Mouse (Mus musculus) heart, embryonic 13.5 days (tissue): ENCODE results near the gene Epb41. TPM values are rescaled to one million over a fixed set of nuclear protein-coding genes. Genes with fewer than 3 reads are reported as not detected.

ENCODE experiments used
- ATAC-seq: fragments of 200-750 bp; cut with Nextera tagmentation; 2 replicates; pipeline ENCODE4 v1.8.0; 2017; ENCODE audit warnings: moderate TSS enrichment; ENCODE audit not compliant: insufficient number of reproducible peaks, low FRiP score, low TSS enrichment; ENCODE audit errors: extremely low read depth
- H3K27ac ChIP-seq: fragments of 300-500 bp; sonication (generic); replicated peaks from 2 replicates; pipeline ENCODE4 v1.5.1; 2015; ENCODE audit warnings: moderate library complexity, mild to moderate bottlenecking, inconsistent platforms
- H3K27me3 ChIP-seq: fragments of 300-500 bp; sonication (generic); replicated peaks from 2 replicates; pipeline ENCODE4 v1.6.1; 2015; ENCODE audit warnings: mild to moderate bottlenecking, inconsistent platforms
- H3K36me3 ChIP-seq: fragments of 300-500 bp; sonication (generic); 2 replicates; pipeline ENCODE4 v1.6.1; 2015; ENCODE audit warnings: mild to moderate bottlenecking, inconsistent platforms
- H3K4me1 ChIP-seq: fragments of 300-500 bp; sonication (generic); 2 replicates; pipeline ENCODE4 v1.6.1; 2015; ENCODE audit warnings: inconsistent platforms
- H3K4me2 ChIP-seq: fragments of 300-500 bp; sonication (generic); 2 replicates; pipeline ENCODE4 v1.6.1; 2015; ENCODE audit warnings: inconsistent platforms, mild to moderate bottlenecking, moderate library complexity
- H3K4me3 ChIP-seq: fragments of 300-500 bp; sonication (generic); 2 replicates; pipeline ENCODE4 v1.5.1; 2015; ENCODE audit warnings: moderate library complexity, mild to moderate bottlenecking, inconsistent platforms
- H3K9ac ChIP-seq: fragments of 300-500 bp; sonication (generic); 2 replicates; pipeline ENCODE4 v1.6.1; 2015; ENCODE audit warnings: inconsistent platforms, mild to moderate bottlenecking, moderate library complexity
- H3K9me3 ChIP-seq: fragments of 300-500 bp; sonication (generic); 2 replicates; pipeline ENCODE4 v1.6.1; 2016; ENCODE audit warnings: inconsistent platforms
- WGBS: fragments of 180-500 bp; shearing (Covaris S2); methylation state at CpG from one replicate; pipeline ENCODE4 v1.1.7; 2015; ENCODE audit warnings: mixed read lengths; 5-methylcytosine and 5-hydroxymethylcytosine counted together
- polyA plus RNA-seq: library from polyadenylated mRNA; unstranded; fragments of >200 nt; fragmentation: Nextera tagmentation; extraction: Ambion mirVana; gene quantifications from 2 replicates; pipeline ENCODE4 v1.2.1, GENCODE M21; 2015

Epb41 gene
- polyA plus RNA-seq, 1 experiment from 2014 or later, result 76.5 TPM

GRCm38 (mm10) chr4:132074077-132074932, 816 bp downstream of the Epb41 start, which contains the start of gene Gm10300:
Gene Gm10300, plus strand, starts transcription at chr4:132074697.
- H3K9me3 ChIP-seq, result no peaks in the 10 kb centered on the region
- peaks cover 85% of the 10 kb centered on the region for H3K4me1 ChIP-seq
- under 1% methylated on average over 42 of the region's 42 CpGs for WGBS
- peaks cover 9% of the 10 kb centered on the region for H3K36me3 ChIP-seq
- H3K9ac ChIP-seq, result peak within 1 kb of the TSS; percentile 90
- H3K27ac ChIP-seq, result peak within 1 kb of the TSS; percentile 96
- H3K27me3 ChIP-seq, result no peaks in the 10 kb centered on the region
- H3K4me3 ChIP-seq, result peak within 1 kb of the TSS; percentile 66
- peak; percentile 37; the same call in 1 of the 2 replicates for ATAC-seq
- peak within 1 kb of the TSS; percentile 88 for H3K4me2 ChIP-seq

GRCm38 (mm10) chr4:132072946-132073345, 2.2 kb downstream of the Epb41 start:
- Histone ChIP-seq H3K9ac (peak overlapping the region; percentile 90), H3K36me3 (peaks cover 9% of the 10 kb centered on the region), H3K27me3 (no peaks in the 10 kb centered on the region), H3K4me2 (peak overlapping the region; percentile 88), H3K4me1 (peaks cover 83% of the 10 kb centered on the region), H3K27ac (peak overlapping the region; percentile 72), H3K9me3 (no peaks in the 10 kb centered on the region), H3K4me3 (peak overlapping the region; percentile 66)
- ATAC-seq, result no peak
- WGBS, result 65% methylated on average over 6 of the region's 6 CpGs

GRCm38 (mm10) chr4:132072156-132072555, 3.0 kb downstream of the Epb41 start:
- Histone ChIP-seq H3K4me1 (peaks cover 82% of the 10 kb centered on the region), H3K9ac (peak overlapping the region; percentile 90), H3K4me2 (peak overlapping the region; percentile 88), H3K36me3 (peaks cover 9% of the 10 kb centered on the region), H3K9me3 (no peaks in the 10 kb centered on the region), H3K27ac (no peak overlapping the region), H3K27me3 (no peaks in the 10 kb centered on the region), H3K4me3 (peak overlapping the region; percentile 66)
- 75% methylated on average over 3 of the region's 3 CpGs for WGBS
- no peak for ATAC-seq

DNA sequence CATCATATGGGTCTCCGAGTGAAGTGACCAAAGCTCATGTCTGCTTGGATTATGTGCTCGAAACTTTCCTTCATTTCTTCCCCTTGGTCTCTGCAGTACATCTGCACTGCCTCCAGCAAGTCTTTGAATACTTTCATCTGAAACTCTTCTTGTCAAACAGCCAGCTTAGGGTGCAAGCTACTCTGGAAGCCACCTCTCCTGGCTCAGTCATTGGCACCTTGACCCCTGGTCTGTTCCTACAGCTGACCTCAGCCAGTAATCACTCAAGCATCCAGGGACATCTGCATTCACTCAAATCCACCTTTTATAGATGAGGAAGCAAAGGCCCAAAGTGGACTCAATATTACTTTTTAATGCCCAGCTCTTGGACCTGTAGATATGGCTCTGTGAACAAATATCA, 3.4 kb downstream of the Epb41 start:
- H3K36me3 ChIP-seq, result peaks cover 9% of the 10 kb centered on the region
- peak overlapping the region; percentile 88 for H3K4me2 ChIP-seq
- peak overlapping the region; percentile 90 for H3K9ac ChIP-seq
- ATAC-seq, result no peak
- no peak overlapping the region for H3K27ac ChIP-seq
- WGBS, result 76% methylated on average over 2 of the region's 2 CpGs
- H3K4me1 ChIP-seq, result peaks cover 82% of the 10 kb centered on the region
- H3K27me3 ChIP-seq, result no peaks in the 10 kb centered on the region
- H3K9me3 ChIP-seq, result no peaks in the 10 kb centered on the region
- H3K4me3 ChIP-seq, result peak overlapping the region; percentile 66

GRCm38 (mm10) chr4:132067938-132068235, 7.2 kb downstream of the Epb41 start:
- Histone ChIP-seq H3K9ac (0 out of 2 replicates have a peak overlapping the region, but pooled peaks have one; percentile 63), H3K4me3 (peak overlapping the region; percentile 31), H3K27ac (no peak overlapping the region), H3K36me3 (peaks cover 9% of the 10 kb centered on the region), H3K4me2 (peak overlapping the region; percentile 88), H3K27me3 (no peaks in the 10 kb centered on the region), H3K4me1 (peaks cover 88% of the 10 kb centered on the region), H3K9me3 (no peaks in the 10 kb centered on the region)
- no peak for ATAC-seq
- 77% methylated on average over 2 of the region's 2 CpGs for WGBS

- WGBS, result 69% methylated on average over 14 of the region's 14 CpGs
- peak overlapping the region; percentile 31 for H3K4me3 ChIP-seq
- H3K4me1 ChIP-seq, result peaks cover 89% of the 10 kb centered on the region
These were observed 7.8 kb downstream of the Epb41 start for GRCm38 (mm10) chr4:132067112-132067937.

DNA sequence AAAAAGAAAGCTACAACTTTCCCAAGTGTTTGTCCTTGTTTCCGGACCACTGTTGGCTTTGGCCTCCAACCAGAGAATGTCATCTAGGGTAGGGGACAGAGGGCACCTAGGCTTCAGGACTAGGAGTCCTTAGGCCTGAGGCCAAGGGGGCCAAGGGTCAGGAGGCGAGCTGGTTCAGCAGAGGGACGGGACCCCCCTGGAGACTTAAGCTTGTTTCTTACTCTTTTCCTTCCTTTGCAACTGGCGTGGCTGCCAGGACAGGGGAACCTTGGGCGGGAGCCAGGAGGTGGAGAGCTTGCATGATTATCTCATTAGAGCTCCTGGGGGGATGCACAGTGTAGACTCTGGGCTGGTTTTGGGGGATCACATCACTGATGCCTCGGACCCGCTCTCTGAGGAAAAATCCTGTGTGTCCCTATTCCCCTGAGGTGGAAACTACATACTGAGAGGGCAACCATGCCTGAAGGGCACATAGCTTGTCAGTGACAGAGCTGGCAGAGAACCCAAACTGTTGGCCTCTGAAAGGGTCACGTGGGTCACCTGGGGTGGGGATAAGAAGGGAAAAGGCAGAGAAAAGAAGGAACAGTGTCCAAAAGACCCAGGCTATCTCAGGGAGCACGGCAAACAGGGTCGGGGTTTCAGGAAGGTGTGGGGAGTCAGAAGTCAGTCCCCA, 8.9 kb downstream of the Epb41 start:
- H3K9ac ChIP-seq, result peak overlapping the region; percentile 71
- ATAC-seq, result peak; percentile 11; the same call in 1 of the 2 replicates
- H3K27me3 ChIP-seq, result no peaks in the 10 kb centered on the region
- WGBS, result 49% methylated on average over 10 of the region's 10 CpGs
- H3K27ac ChIP-seq, result peak overlapping the region; percentile 48
- peak overlapping the region; percentile 88 for H3K4me2 ChIP-seq
- H3K4me1 ChIP-seq, result peaks cover 82% of the 10 kb centered on the region
- no peaks in the 10 kb centered on the region for H3K9me3 ChIP-seq
- peak overlapping the region; percentile 31 for H3K4me3 ChIP-seq
- H3K36me3 ChIP-seq, result peaks cover 6% of the 10 kb centered on the region

More at GRCm38 (mm10) chr4:132067112-132067937, 7.8 kb downstream of the Epb41 start:
- no peak overlapping the region for H3K27ac ChIP-seq
- peak overlapping the region; percentile 63; the same call in 1 of the 2 replicates for H3K9ac ChIP-seq
- peak overlapping the region; percentile 88 for H3K4me2 ChIP-seq
- H3K27me3 ChIP-seq, result no peaks in the 10 kb centered on the region
- H3K36me3 ChIP-seq, result peaks cover 9% of the 10 kb centered on the region
- no peaks in the 10 kb centered on the region for H3K9me3 ChIP-seq
- ATAC-seq, result no peak

- H3K9ac ChIP-seq, result peak overlapping the region; percentile 71
- H3K4me2 ChIP-seq, result peak overlapping the region; percentile 88
- peak overlapping the region; percentile 31 for H3K4me3 ChIP-seq
- H3K36me3 ChIP-seq, result peaks cover 4% of the 10 kb centered on the region
- no peaks in the 10 kb centered on the region for H3K9me3 ChIP-seq
- WGBS, result 43% methylated on average over 3 of the region's 3 CpGs
- no peak for ATAC-seq
- H3K27ac ChIP-seq, result peak overlapping the region; percentile 48
- H3K27me3 ChIP-seq, result no peaks in the 10 kb centered on the region
- H3K4me1 ChIP-seq, result peaks cover 81% of the 10 kb centered on the region
These were observed 9.5 kb downstream of the Epb41 start for GRCm38 (mm10) chr4:132065578-132065977.

DNA sequence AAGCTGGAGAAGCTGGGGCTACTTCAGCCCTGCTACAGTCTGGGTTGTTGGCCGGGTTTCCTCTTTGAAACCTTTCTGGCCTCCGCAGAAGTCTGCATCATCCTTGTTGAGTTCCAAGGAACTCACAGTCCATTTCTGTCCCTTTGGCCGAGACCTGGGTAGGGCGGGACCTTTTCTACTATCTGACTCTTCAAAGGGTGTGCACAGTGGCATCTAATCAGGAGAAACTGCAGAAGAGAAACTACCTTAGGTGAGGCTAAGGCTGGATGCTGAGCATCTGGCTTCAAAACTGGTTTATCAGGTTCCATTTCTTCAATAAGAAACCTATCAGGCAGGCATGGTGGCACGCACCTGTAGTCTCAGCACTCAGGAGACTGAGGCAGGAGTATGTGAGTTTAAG, 10.6 kb downstream of the Epb41 start:
- peaks cover 82% of the 10 kb centered on the region for H3K4me1 ChIP-seq
- H3K4me2 ChIP-seq, result peak overlapping the region; percentile 88
- WGBS, result 84% methylated on average over 5 of the region's 5 CpGs

GRCm38 (mm10) chr4:132062934-132063884, 11.9 kb downstream of the Epb41 start:
- Histone ChIP-seq H3K36me3 (no peaks in the 10 kb centered on the region), H3K9ac (peak overlapping the region; percentile 47)

More for the DNA sequence above, 10.6 kb downstream of the Epb41 start:
- Histone ChIP-seq H3K36me3 (no peaks in the 10 kb centered on the region), H3K27me3 (no peaks in the 10 kb centered on the region), H3K9ac (no peak overlapping the region), H3K4me3 (peak overlapping the region; percentile 31), H3K9me3 (no peaks in the 10 kb centered on the region), H3K27ac (no peak overlapping the region)
- ATAC-seq, result no peak

More at GRCm38 (mm10) chr4:132062934-132063884, 11.9 kb downstream of the Epb41 start:
- H3K4me1 ChIP-seq, result peaks cover 85% of the 10 kb centered on the region
- no peaks in the 10 kb centered on the region for H3K27me3 ChIP-seq
- WGBS, result 45% methylated on average over 17 of the region's 17 CpGs
- no peak overlapping the region for H3K27ac ChIP-seq
- peak overlapping the region; percentile 8; the same call in 1 of the 2 replicates for H3K4me3 ChIP-seq
- ATAC-seq, result no peak
- peak overlapping the region; percentile 38 for H3K4me2 ChIP-seq
- H3K9me3 ChIP-seq, result no peaks in the 10 kb centered on the region
